Mouse (Mus musculus) G1E (cell line): ENCODE measurements around the gene Atp23. TPM values are rescaled to one million over a fixed set of nuclear protein-coding genes. Genes with fewer than 3 reads are reported as not detected.

ENCODE experiments used
- ATAC-seq: 2 replicates; pipeline ENCODE4 v1.8.0; 2016; ENCODE audit warnings: mild to moderate bottlenecking; ENCODE audit not compliant: insufficient number of reproducible peaks, poor library complexity, low FRiP score, severe bottlenecking; ENCODE audit errors: extremely low read depth
- DNase-seq: peaks from one replicate; pipeline ENCODE4 v3.0.0; 2012; ENCODE audit warnings: low spot score
- H3K27me3 ChIP-seq: 2 replicates; pipeline ENCODE4 v1.6.1; 2012; ENCODE audit warnings: mild to moderate bottlenecking, low read length, inconsistent platforms; ENCODE audit not compliant: insufficient read depth
- H3K36me3 ChIP-seq: replicated peaks from 2 replicates; pipeline ENCODE3; 2012; ENCODE audit warnings: mild to moderate bottlenecking, inconsistent platforms
- H3K4me1 ChIP-seq: 2 replicates; pipeline ENCODE4 v1.6.1; 2012; ENCODE audit warnings: low read depth, low read length, inconsistent platforms, mixed read lengths; ENCODE audit not compliant: insufficient read depth
- H3K4me3 ChIP-seq: 2 replicates; pipeline ENCODE4 v1.5.1; 2012; ENCODE audit warnings: low read depth, mild to moderate bottlenecking, inconsistent platforms, low read length, moderate library complexity, mixed read lengths
- H3K9me3 ChIP-seq: replicated peaks from 2 replicates; pipeline ENCODE4 v1.6.1; 2012; ENCODE audit warnings: inconsistent platforms
- CTCF ChIP-seq: IDR thresholded peaks from 2 replicates; pipeline ENCODE4 v1.5.1; 2012; ENCODE audit warnings: low read depth, low read length, inconsistent platforms, mixed read lengths
- GATA1 ChIP-seq: IDR thresholded peaks from 2 replicates; pipeline ENCODE4 v1.6.1; 2012; ENCODE audit warnings: borderline replicate concordance, low read length, inconsistent platforms, mixed read lengths
- GATA2 ChIP-seq: IDR thresholded peaks from 2 replicates; pipeline ENCODE4 v1.6.1; 2012; ENCODE audit warnings: low read depth, low read length, inconsistent platforms, borderline replicate concordance
- POLR2AphosphoS5 ChIP-seq: IDR thresholded peaks from 2 replicates; pipeline ENCODE4 v1.6.1; 2012; ENCODE audit warnings: low read depth, low read length, inconsistent platforms; ENCODE audit not compliant: insufficient replicate concordance
- TAL1 ChIP-seq: conservative IDR thresholded peaks from 2 replicates; pipeline ENCODE4 v1.6.1; 2012; ENCODE audit warnings: low read depth, low read length, inconsistent platforms, mixed read lengths
- polyA plus RNA-seq: library from polyadenylated mRNA; stranded (reverse); fragments of >175 nt; gene quantifications from 2 replicates; pipeline ENCODE4 v1.2.3, GENCODE M21; 2012
- total RNA-seq, 2 experiments: library from RNA; stranded (forward) in 1 of 2; stranded (reverse) in 1 of 2; fragments of 200-1000 nt in 1 of 2; fragments of >200 nt in 1 of 2; fragmentation: Nextera tagmentation in 1 of 2; gene quantifications; 2 replicates each; pipeline ENCODE4 v1.2.3; 2014 to 2017

The Atp23 gene
- total and polyA plus RNA-seq, 3 experiments = 6.8 to 15.1 (median 9.9) TPM

DNA sequence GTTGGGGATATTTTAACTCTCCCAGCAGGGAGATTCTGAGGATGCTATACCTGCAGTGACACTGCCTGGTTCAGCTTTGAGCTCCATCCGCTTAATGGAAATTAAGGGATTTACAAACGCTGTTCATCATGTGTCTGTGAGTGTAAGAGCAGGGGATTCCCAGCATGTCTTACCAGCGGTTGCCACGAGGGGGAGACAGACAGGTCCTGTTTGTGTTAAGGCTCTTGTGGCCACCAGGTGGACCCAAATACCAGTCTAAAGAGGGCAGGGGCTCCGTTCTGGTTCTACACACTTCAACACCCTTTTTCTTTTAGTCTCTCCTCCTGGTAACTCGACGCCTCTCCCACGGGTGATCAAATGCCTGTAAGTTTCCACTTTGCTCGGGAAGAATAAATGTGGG is 17.9 kb upstream of the Atp23 start:
- Histone ChIP-seq H3K4me1 (peaks cover 2% of the 10 kb centered on the region; the same call in 1 of the 2 replicates), H3K4me3 (no peak overlapping the region), H3K36me3 (no peaks in the 10 kb centered on the region), H3K9me3 (peaks cover 10% of the 10 kb centered on the region), H3K27me3 (peaks cover 8% of the 10 kb centered on the region)
- DNase-seq = peak; percentile 74
- no peak for TF ChIP-seq GATA2
- peak; percentile 99 for TF ChIP-seq CTCF
- ATAC-seq = peak; percentile 89

DNA sequence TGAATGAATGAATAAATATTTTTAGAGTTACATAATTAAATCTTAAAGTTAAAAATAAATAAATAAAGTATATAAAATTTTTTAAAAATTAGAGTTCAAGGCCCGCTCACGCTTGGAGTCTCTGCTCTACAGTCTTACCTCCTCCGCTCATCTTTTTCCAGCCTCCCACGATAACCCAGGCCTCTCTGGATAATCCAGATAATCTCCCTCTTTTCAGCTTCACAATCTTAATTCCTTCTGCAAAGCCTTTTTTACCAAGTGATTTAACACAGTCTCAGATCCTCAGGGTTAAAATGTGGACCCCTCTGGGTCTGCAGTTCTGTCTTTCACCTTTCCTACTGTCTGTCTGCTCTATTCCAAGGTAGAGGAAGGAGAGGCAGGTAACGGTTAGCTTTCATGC is 13.1 kb upstream of the Atp23 start:
- peaks cover 2% of the 10 kb centered on the region; the same call in 1 of the 2 replicates for H3K4me1 ChIP-seq
- H3K9me3 ChIP-seq = 0 out of 2 replicates have a peak, but pooled peaks cover 2% of the 10 kb centered on the region
- DNase-seq (no peak), ATAC-seq (no peak)
- no peak for TF ChIP-seq POLR2AphosphoS5
- no peak for TF ChIP-seq CTCF
- TF ChIP-seq GATA2 = no peak
- TF ChIP-seq GATA1 = no peak
- no peak for TF ChIP-seq TAL1
- H3K27me3 ChIP-seq = peaks cover 19% of the 10 kb centered on the region
- H3K36me3 ChIP-seq = no peaks in the 10 kb centered on the region
- no peak overlapping the region for H3K4me3 ChIP-seq

DNA sequence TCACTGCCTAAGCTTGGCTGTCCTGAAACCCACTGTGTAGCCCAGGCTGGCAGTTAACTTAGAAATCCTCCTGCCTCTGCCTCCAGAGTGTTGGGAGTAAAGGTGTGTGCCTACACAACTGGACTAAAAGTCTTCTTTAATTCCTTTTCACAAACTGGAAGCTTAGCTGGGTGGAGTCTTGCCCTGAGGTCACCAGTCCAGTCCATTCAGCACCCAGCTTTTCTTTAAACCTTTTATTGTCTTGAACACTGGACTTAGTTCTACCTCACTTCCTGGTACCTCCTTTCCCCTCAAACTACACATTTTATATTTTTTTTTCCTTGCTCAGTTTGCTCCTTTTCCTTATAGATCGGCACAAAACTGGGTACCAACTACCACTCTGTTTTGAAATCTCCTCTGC is 10.3 kb upstream of the Atp23 start:
- DNase-seq (no peak), ATAC-seq (no peak)
- Histone ChIP-seq H3K9me3 (0 out of 2 replicates have a peak, but pooled peaks cover 2% of the 10 kb centered on the region), H3K4me3 (no peak overlapping the region), H3K4me1 (peaks cover 2% of the 10 kb centered on the region; the same call in 1 of the 2 replicates), H3K27me3 (peaks cover 14% of the 10 kb centered on the region), H3K36me3 (no peaks in the 10 kb centered on the region)
- no peak for TF ChIP-seq POLR2AphosphoS5
- no peak for TF ChIP-seq GATA1
- TF ChIP-seq GATA2 = no peak
- TF ChIP-seq TAL1 = no peak
- no peak for TF ChIP-seq CTCF

DNA sequence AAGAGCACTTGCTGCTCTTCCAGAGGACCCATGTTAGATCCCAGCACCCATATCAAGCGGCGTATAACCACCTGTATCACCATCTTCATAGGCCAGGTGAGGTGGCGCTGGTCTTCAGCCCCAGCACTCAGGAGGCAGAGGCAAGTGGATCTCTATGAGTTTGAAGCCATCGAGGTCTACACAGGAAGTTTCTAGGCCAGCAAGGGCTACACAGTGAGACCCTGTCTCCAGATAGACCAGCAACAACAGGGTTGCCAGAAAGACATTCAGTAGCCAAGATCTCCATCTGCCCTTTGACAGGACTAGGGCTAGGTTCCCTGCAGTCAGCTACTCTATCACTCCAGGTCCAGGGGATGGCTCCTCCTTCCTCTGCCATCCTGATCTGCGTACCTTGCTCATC is 5.7 kb upstream of the Atp23 start:
- no peak for TF ChIP-seq GATA2
- TF ChIP-seq GATA1 = no peak
- no peak for TF ChIP-seq TAL1
- TF ChIP-seq CTCF = no peak
- H3K9me3 ChIP-seq = no peaks in the 10 kb centered on the region
- peaks cover 6% of the 10 kb centered on the region for H3K4me1 ChIP-seq
- no peak for DNase-seq
- peaks cover 10% of the 10 kb centered on the region for H3K27me3 ChIP-seq
- no peaks in the 10 kb centered on the region for H3K36me3 ChIP-seq
- no peak overlapping the region for H3K4me3 ChIP-seq
- no peak for ATAC-seq

DNA sequence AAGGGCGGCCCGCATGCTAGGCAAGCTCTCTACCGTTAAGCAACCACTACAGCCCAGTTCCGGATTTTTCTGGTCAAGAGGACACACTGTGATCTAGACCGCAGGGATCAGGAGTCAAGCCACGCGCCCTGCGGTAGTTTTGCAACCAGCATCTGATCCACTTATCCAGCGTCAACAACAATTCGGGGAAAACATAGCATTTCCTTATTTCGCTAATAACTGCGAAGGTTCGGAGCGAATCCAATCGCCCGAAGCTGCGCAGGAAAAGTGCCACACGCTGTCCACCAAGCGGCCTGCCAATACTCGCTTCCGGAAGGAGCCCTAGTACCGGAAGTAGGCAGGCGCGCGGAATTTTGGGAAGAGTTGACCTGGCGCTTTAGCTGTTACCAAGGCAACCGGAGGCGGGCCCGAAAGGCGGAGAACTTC is 4.5 kb upstream of the Atp23 start:
- TF ChIP-seq GATA2 = no peak
- no peak for TF ChIP-seq POLR2AphosphoS5
- no peak for TF ChIP-seq GATA1
- no peak for TF ChIP-seq CTCF
- no peak for TF ChIP-seq TAL1
- H3K36me3 ChIP-seq = no peaks in the 10 kb centered on the region
- no peaks in the 10 kb centered on the region for H3K9me3 ChIP-seq
- peak overlapping the region; percentile 69 for H3K4me3 ChIP-seq
- 0 out of 2 replicates have a peak, but pooled peaks cover 3% of the 10 kb centered on the region for H3K27me3 ChIP-seq
- ATAC-seq = peak; percentile 91
- H3K4me1 ChIP-seq = peaks cover 8% of the 10 kb centered on the region
- DNase-seq = peak; percentile 84

DNA sequence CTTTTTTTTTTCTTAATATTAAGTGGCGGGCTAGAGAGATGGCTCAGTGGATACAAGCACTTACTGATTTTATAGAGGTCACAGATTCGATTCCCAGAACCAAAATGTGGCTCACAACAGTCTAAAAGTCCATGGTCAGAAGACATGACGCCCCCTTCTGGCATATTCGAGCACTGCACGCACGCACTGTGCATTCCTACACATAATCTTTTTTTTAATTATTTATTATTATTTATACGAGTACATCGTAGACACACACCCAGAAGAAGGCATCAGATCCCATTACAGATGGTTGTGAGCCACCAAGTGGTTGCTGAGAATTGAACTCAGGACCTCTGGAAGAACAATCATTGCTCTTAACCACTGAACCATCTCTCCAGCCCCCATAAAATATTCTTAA is 3.9 kb upstream of the Atp23 start:
- peak overlapping the region; percentile 69; the same call in 1 of the 2 replicates for H3K4me3 ChIP-seq

DNA sequence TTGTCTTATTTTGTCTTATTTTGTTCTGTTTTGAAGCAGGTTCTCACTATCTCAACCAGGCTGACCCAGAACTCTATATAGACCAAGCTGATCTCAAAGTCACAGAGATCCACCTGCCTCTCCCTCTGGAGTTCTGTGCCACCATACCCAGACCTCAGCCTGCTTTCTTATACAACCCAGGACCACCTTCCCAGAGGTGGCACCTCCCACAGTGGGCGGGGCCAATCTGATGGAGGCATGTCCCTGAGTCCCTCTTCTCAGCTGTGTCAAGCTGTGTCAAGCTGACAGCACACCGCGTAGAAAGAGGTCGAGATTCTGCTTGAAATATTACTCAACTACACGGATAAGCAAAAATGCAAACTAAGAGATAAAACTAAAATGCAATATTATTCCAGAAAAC is 3.1 kb upstream of the Atp23 start:
- Histone ChIP-seq H3K9me3 (no peaks in the 10 kb centered on the region), H3K4me3 (no peak overlapping the region), H3K4me1 (peaks cover 14% of the 10 kb centered on the region), H3K27me3 (0 out of 2 replicates have a peak, but pooled peaks cover 2% of the 10 kb centered on the region), H3K36me3 (peaks cover 4% of the 10 kb centered on the region)
- no peak for ATAC-seq
- no peak for DNase-seq
- no peak for TF ChIP-seq GATA1
- TF ChIP-seq TAL1 = no peak
- no peak for TF ChIP-seq POLR2AphosphoS5
- TF ChIP-seq CTCF = no peak
- TF ChIP-seq GATA2 = no peak

More for the DNA sequence above, 3.9 kb upstream of the Atp23 start:
- 0 out of 2 replicates have a peak, but pooled peaks cover 3% of the 10 kb centered on the region for H3K27me3 ChIP-seq
- H3K36me3 ChIP-seq = no peaks in the 10 kb centered on the region
- DNase-seq = no peak
- TF ChIP-seq TAL1 = no peak
- no peak for TF ChIP-seq POLR2AphosphoS5
- TF ChIP-seq GATA2 = no peak
- no peak for TF ChIP-seq GATA1
- TF ChIP-seq CTCF = no peak
- no peak for ATAC-seq
- H3K4me1 ChIP-seq = peaks cover 9% of the 10 kb centered on the region
- no peaks in the 10 kb centered on the region for H3K9me3 ChIP-seq
